Mouse (Mus musculus) liver, adult (tissue): Measurements from ENCODE around the gene Htr5b.

Experiments used
- GATA4 ChIP-seq: IDR thresholded peaks from 2 replicates; pipeline ENCODE4 v1.6.1; 2014; ENCODE audit warnings: mild to moderate bottlenecking, low read length; ENCODE audit not compliant: insufficient replicate concordance

Gene Htr5b

GRCm38 (mm10) chr1:121511186-121511585 lies 17.1 kb downstream of the Htr5b start:
- no peak for TF ChIP-seq GATA4

DNA sequence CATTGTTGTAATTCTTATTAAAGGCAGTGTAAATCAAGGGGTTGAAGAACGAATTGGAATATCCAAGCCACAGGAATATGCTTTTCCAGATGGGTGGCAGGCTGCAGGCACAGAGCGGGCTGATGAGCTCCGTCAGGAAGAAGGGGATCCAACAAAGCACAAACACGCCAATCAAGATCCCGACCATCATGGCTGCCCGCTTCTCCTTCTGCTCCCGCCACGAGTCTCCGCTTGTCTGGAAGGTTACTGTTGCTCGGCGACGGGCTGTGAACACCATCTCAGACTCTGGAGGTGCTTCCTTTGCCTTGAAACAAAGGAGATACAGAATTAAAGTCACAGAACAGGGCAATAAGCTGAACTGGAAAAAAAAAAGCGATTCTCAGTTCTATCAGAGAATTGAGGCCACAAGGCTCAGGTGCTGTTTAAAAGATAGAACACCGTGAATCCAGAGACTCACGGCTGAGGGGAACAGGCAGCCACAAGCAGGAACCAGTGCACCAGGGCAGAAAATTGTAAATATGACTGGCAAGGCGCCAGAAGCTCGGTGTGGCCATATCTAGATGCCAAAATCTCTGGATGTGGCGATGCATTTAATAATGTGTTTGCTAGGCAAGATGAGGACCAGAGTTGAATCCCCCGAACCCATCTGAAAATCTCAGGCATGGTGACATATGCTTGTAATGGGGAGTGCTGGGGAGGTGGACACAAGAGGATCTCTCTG lies 17.7 kb downstream of the Htr5b start:
- TF ChIP-seq GATA4 = no peak

DNA sequence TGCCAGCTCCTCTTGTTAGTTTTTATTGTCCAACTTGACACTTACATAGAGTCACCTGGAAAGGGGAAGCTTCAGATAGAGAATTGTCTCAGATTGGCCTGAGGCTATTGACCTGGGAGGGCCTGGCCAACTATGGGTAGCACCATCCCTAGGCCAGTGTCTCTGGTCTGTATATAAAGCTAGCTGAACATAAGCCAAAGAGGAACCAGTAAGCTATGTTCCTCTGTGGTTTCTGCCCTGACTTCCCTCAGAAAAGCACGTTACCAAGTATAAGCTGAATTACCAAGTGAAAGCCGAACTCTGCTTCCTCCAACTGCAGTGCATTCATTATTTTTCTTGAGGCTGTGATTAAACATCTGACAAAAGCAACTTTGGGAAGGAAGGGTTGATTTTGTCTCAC lies 19.5 kb downstream of the Htr5b start:
- no peak for TF ChIP-seq GATA4

DNA sequence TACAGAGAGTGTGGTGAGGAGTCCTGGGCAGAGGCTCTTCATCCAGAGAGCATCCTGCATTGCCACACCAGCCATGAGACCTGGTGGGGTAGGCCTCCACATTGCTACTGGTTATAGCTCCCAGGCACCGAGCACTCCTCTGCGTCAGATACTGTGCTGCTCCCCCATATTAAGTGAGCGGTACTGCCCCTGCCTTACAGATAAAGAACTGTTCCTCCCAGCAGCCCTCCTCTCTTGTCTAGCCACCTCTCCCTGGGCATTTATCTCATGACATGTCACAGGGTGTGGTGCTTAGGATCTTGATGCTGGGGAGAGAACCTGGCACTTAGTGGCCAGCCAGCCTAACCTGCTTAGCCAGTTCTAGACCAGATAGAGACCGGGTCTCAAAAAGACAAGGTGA lies 31.2 kb downstream of the Htr5b start:
- no peak for TF ChIP-seq GATA4

- no peak for TF ChIP-seq GATA4
These were observed 38.0 kb downstream of the Htr5b start for GRCm38 (mm10) chr1:121490241-121490640.

DNA sequence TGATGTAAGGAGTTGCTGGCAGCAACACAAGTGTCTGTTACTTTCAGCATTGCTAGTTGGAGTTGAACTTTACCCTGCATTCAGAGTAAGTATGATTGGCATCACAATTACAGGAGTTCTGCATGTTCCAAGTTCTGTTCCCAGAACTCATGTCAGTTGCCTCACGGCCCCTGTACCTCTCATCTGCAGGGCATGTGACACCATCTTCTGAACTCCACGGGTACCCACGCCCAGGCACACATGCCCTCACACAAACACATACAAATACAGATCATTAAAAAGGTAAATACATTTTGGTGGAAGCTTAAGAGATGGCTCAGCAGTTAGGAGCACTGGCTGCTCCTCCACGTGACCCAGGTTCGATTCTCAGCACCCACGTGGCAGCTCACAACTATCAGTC lies 41.5 kb downstream of the Htr5b start:
- no peak for TF ChIP-seq GATA4

DNA sequence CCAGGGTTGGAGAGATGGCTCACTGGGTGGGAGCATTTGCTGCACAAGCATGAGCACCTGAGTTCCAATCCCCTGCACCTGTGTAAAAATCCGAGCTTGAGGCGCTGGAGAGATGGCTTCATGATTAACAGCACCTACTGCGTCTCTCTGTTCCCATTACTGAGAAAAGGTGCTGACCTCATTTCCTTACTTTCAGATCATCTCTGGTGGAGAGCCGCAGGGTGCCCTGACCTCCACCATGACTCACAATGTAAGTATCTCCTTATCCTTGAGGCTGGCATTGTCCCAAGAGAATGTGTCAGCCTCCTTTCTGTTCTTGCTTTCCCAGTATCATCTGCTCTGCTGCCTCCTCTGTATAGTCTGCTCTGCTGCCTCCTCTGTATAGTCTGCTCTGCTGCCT lies 45.2 kb downstream of the Htr5b start:
- no peak for TF ChIP-seq GATA4

GRCm38 (mm10) chr1:121479403-121479802 lies 48.9 kb downstream of the Htr5b start:
- no peak for TF ChIP-seq GATA4

DNA sequence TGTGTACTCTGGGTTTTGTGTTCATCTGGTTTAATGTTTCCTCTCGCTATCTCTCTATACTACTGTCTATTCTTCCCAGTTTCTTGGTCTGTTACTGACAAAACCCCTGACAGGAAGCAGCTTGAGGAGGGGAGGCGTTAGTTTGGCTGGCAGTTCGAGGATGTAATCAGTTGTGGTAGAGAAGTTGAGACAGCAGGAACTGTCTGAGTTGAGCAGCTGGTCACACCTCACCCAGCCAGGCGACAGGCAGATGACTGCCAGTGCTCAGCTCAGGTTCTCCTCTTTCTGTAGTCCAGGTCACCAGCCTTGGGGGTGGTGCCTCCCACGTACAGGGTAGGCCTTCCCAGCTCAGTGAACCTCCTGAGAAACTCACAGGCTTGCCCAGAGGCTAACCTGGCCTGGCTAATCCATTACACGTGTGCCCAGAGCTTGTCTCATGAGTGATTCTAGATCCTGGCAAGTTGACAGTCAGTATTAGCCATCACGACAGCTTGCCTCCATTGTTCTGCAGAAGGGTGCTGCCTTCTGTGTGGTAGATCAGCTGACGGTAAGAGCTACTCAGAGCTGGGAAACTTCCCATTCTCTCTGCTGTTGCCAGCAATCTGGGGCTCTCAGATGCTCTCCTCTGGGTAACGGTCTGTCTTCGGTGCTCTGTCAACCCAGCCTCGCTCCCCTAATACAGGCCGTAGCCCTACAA lies 49.8 kb downstream of the Htr5b start:
- TF ChIP-seq GATA4 = no peak

GRCm38 (mm10) chr1:121477716-121478115 lies 50.5 kb downstream of the Htr5b start:
- TF ChIP-seq GATA4 = no peak

DNA sequence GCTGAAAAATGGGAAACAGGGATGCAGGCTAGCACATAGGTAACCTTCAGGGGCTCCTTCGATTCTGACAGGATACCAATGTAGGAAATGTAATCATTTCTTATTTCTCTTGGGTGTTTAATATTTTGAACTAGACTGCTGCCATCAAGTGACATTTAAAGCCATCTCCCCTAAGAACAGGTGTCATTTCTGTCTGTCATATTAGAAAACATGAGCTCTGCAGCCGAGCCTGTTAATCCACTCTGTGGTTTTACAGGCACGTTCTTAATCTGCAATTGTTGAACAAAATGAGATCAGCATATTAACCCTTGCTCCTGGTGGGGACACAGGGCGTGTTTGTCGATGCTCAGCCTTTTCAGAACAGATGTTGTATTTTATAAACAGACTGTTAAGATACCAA lies 56.8 kb downstream of the Htr5b start:
- TF ChIP-seq GATA4 = no peak

DNA sequence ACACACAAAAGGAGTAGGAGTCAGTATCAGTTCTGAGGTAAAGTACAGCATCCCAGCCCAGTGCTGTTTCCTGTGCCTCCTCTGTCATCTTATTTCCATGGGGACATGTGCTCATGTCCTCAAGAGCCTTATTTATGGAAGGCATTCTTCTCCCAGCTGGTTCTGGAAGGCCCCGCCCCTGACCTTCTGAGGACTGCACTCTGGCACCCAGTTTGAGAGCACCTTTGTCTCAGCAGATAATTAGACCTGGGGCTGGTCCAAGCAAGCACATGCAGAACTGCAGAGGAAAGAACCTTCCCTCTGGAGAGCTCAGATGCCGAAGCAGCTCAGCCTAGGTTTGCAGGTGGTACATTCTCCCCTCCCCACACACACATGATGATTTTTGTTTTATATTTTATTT lies 60.0 kb downstream of the Htr5b start:
- no peak for TF ChIP-seq GATA4

GRCm38 (mm10) chr1:121466276-121466675 lies 62.0 kb downstream of the Htr5b start:
- no peak for TF ChIP-seq GATA4

DNA sequence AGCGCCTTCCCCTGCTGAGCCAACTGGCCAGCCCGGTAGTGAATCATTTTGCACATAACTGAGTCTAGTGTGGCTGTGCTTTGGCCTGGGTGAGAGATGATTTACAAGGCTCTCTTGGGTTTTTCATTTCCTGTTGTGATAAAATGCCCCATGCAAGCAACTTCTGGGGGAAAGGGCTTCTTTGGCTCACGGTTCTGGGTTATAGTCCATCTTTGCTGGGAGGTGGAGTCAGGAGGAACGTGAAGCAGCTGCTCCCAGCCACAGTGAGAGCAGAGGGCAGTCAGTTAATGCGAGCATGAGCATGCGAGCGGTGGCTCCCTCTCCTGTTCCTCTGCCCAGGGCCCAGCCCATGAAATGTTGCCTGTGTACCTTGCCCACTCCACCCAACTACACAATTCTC lies 64.5 kb downstream of the Htr5b start:
- no peak for TF ChIP-seq GATA4

DNA sequence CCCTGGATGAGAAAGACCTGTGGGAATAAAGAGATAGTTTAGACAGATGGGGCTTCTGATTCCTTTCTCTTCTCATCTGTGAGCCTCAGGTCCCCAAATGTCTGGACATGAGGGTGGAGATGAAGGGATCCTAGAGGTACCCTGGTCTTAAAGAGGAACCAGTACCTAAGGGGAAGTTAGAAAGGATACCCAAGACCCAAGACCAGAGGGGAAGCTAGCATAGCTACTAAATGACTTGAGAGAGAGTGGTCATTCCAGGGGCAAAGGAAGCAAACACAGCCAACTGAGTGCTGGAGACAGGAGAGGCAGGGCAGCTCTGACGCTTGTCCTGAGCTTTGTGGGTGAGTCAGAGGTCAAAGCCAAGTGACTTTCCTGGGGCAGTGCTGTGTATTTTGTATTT lies 65.6 kb downstream of the Htr5b start:
- no peak for TF ChIP-seq GATA4

- TF ChIP-seq GATA4 = no peak
These were observed 66.4 kb downstream of the Htr5b start for GRCm38 (mm10) chr1:121461895-121462294.

DNA sequence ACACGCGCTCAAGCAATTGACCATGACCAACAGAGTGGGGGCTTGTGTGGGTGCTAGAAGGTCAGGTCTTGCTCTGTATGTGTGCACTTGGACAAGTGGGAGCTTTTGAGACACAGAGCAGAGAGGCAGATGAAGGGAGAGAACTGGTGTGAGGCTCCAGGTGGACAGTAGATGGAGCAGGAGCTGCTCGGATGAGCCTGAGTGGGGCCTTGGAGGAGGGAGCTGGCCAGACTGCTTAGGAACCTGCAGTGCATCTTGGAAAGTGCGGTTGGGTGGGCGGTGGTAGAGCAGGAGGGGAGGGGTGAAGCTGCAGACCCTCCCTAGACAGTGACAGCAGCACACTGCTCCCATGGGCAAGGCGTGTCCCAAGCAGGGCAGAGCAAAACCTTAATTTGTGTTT lies 68.2 kb downstream of the Htr5b start:
- no peak for TF ChIP-seq GATA4
